Mouse (Mus musculus): ENCODE measurements around the gene Gpr152. TPM values are rescaled to one million over a fixed set of nuclear protein-coding genes. Genes with fewer than 3 reads are reported as not detected.
A peak's percentile ranks its signal among the peaks of the same experiment; 100 is the strongest.
"Not testable (repeated sequence)": the region's sequence is repeated elsewhere in the genome, so short reads cannot be mapped to it uniquely, and the experiment has no call there.

The Gpr152 gene
- total RNA-seq, 2 experiments from 2014 or later: not detected

DNA sequence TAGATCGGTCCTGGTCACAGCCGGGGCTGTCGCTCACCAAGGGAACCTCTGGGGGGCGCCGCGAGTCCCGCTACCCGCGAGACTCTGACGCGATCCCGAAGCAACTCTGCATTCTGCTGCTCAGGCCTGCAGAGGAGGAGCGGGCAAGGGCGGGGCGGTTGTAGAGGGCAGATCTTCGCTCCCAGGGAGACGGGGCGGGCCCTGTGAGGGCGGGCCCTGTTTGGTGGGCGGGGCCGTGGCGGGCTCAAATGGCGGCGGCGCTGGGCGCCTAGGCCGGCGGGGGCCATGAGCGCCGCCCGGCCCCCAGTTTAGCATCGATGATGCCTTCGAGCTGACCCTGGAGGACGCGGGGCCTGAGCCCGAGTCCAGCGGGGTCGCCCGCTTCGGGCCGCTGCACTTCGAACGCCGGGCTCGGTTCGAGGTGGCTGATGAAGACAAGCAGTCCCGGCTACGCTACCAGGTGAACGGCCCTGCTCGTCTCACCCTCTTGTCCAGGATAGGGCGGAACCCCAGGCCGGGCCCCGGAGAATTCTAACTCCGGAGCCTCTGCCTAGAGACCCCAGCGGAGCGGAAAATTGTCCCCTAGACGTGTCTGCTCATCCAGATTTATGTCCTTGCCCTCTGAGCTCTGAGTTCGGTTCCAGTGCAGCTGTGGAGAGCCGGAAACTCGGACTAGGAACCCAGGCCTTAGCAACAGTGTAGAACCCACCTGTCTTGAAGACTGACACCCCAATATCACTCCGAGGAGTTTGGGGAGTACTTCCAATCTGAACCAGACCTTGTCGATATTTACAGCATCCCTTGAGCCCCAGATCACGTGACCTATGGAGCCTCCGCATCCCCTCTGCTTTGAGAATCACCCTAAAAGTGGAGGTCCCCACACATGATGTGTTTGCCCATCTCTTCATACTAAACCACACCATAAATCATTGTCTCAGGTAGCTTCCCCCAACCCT is 13.6 kb upstream of the Gpr152 start, which contains the start of gene Aip:
Gene Aip (minus strand): TSS at position 118 of the 956 bp plus-strand sequence.
- intact Hi-C loops (cut with DNase I): loop anchor here (2.0 to 5.0 kb wide), 2 partner anchors 71 to 103 kb away; no protein-coding TSS in a partner anchor

GRCm38 (mm10) chr19:4126759-4127495 is 12.7 kb upstream of the Gpr152 start:
- DNase-seq: no peak
- intact Hi-C loops (cut with DNase I): loop anchor here (2.0 to 5.0 kb wide), 2 partner anchors 70 to 102 kb away; no protein-coding TSS in a partner anchor

More for the DNA sequence above, 13.6 kb upstream of the Gpr152 start, which contains the start of gene Aip:
- DNase-seq: peak; percentile 98

GRCm38 (mm10) chr19:4129462-4129861 is 10.1 kb upstream of the Gpr152 start:
- DNase-seq: no peak
- intact Hi-C loops (cut with DNase I): loop anchor here (5.0 kb wide), 1 partner anchor 68 kb away; no protein-coding TSS in a partner anchor

DNA sequence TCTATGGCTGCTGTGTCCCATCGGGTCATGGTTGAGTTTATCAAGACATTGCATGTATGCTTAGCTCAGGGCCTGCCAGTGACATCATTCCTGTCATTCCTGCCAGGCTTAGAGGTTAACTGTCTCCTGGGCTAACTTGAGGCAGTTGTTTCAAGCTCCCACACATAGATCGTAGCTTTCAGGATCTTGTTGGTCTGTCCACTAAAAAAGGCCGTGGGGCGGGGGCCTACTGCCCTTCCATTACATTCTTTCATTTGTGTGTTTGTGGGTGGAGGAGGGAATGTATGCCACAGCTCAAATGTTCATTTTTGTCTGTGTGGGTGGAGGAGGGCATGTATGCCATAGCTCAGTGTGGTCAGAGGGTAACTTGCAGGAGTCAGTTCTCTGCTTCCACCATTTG is 9.5 kb upstream of the Gpr152 start:
- DNase-seq: no peak
- intact Hi-C loops (cut with DNase I): no loop called here

DNA sequence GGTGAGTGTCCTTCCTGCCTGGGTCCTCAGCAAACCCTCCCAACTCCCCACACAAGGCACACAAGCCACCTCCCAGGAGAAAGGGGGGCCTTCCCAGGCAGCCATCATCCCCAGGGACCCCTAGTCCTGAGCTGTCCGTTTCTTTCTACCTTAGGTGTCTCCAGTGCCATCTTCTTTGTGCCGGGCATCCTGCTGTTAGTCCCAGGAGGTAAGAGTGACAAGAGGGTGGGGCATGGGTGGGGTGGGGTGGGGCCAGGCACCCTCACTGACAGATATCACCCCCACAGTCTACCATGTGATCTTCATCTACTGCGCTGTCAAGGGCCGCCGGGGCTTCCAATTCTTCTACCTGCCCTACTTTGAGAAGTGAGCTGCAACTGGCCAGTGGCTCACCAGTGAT is 8.5 kb upstream of the Gpr152 start:
- DNase-seq: no peak
- intact Hi-C loops (cut with DNase I): no loop called here

DNA sequence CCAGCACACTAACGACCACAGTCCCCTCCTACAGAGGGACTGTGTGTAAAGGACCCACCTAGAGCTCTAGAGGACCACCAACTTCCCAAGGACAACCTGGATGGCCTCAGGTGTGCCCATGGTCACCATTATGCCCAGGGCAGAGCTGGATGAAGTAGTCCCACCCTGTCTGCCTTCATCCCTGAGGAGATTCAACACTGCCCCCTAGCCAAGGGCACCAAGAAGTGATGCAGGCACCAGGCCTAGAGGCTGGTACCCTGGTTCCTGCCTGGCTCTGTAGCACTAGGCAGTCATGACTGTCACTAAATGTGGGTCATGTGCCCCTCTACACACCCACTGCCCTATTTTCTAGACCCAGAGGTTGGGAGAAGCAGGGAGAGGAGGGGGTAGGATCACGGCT is 7.8 kb upstream of the Gpr152 start:
- DNase-seq: no peak
- intact Hi-C loops (cut with DNase I): no loop called here

DNA sequence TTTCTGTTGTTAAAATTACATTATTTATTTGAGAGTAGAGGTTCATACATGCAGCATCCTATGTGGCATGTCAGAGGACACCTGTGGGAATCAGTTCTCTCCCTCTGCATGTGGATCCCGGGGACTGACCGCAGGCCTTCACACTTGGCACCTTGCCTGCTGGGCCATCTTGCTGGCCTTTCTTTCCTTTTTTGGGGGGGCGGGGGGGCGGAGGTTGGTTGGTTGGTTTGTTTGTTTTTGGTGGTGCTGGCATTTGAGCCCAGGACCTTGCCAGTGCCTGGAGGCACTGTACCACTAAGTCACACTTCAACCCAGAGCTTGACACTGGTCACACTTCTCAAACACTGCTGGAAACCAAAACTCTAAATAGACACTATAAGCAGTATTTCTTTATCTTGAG is 5.2 kb upstream of the Gpr152 start:
- no peak for DNase-seq
- intact Hi-C loops (cut with DNase I): no loop called here

DNA sequence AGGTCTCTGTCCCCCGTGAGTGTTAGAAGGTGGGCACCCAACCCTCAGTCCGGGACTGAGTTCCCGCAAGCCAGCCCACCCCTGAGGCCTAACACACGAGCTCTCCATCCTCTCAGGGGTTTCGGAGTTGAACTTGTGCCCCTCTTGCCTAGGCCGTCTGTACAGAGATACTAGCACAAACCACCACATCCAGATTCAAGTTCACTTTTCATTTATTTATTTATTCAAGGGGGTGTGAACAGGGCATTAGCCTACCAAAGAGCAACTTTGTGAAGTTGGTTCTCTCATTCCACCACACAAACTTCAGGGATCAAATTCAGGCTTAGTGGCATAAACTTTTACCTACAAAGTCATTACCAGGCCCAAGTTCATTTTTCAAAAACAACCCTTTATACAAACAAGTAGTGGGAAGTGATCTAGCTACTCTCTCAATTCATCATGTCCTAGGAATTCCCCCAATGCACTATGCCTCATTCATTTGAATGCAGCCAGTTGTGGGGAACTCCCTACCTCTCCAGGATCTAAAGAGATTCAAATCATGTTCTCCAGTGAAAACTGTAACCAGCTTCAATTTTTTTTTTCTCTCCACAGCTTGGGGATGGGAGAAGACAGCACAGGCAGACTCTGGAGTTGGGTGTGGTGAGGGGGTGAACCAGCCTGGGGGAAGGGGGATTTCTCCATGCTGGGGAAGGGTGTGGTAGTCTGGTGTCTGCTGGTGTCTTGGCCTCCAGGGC is 4.2 kb upstream of the Gpr152 start:
- intact Hi-C loops (cut with DNase I); DNase-seq: not testable (repeated sequence)

DNA sequence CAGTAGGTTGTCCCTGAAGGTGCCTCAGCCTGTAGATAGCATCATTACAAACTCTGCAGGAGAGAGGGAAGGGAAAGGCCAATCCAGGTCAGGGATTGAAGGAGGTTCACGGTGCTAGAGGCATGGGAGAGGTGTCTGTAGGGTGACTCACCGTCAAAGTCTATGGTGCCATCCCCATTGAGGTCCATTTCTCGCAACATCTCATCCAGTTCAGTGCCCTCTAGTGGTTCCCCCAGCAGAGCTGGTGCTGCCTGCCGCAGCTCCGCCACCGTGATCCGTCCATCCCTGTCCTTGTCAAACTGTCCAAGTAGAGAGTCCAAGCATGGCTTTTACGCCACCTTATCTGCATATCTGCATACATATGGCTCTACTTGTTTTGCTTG is 3.6 kb upstream of the Gpr152 start:
- DNase-seq; intact Hi-C loops (cut with DNase I): not testable (repeated sequence)

DNA sequence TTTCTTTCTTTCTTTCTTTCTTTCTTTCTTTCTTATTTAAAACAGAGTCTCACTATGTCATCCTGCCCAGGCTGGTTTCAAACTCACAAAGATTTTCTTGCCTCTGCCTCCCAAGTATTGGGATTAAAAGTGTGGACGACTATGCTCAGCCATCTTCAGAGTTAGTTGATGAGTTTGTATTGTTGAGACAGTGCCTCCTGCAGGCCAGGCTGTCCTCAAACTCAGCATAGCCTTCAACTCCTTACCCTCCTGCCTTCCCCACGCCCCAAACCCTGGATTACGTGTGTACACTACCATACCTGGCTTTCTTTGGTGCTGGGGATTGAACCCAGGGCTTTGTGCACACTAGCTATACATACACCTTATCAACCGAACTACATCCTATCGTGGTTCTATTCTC is 3.1 kb upstream of the Gpr152 start:
- DNase-seq: no peak
- intact Hi-C loops (cut with DNase I): no loop called here

DNA sequence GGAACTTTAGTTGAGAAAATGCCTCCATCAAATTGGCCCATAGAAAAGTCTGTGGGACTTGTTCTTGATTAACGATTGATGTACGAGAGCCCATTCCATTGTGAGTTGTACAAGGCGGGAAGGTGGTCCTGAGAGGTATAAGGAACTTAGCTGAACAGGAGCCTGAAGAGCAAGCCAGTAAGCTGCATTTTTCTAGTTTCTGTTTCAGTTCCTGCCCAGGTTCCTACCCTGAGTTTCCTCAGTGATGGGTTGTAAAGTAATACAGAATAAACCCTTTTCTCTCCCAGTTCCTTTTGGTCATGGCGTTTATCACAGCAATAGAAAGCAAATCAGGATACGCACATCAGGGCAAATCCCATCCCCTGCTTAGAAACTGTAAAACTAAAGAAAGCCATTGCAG is 1.7 kb upstream of the Gpr152 start:
- intact Hi-C loops (cut with DNase I): no loop called here
- DNase-seq: no peak

GRCm38 (mm10) chr19:4140147-4140546 is 560 bp downstream of the Gpr152 start:
- no peak for DNase-seq
- intact Hi-C loops (cut with DNase I): no loop called here

- no peak for DNase-seq
- intact Hi-C loops (cut with DNase I): no loop called here
Measured at GRCm38 (mm10) chr19:4142416-4143173, 3.0 kb downstream of the Gpr152 start.

- no peak for DNase-seq
- intact Hi-C loops (cut with DNase I): no loop called here
Measured at GRCm38 (mm10) chr19:4143759-4144268, 4.2 kb downstream of the Gpr152 start, which contains the start of gene Cabp4. Gene Cabp4, minus strand, starts transcription at chr19:4144033.

GRCm38 (mm10) chr19:4144550-4145498 is 5.2 kb downstream of the Gpr152 start:
- intact Hi-C loops (cut with DNase I): no loop called here
- DNase-seq: peak in 1 of 2 experiments; percentile 51

DNA sequence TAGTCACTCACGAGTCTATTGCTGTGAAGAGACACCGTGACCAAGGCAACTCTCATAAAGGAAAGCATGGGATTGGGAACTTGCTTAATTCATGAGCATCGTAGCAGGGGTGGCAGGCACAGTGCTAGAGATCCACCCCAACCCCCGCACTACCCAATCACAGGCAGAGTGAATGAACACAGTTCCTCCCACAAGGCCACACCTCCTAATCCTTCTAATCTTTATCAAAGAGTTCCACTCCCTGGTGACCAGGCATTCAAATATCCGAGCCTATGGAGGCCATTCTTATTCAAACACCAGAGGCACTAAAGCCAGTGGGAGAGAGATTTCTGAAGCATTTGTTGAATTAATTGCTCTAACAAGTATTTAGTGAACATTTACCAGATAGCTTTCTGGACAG is 6.3 kb downstream of the Gpr152 start:
- no peak for DNase-seq
- intact Hi-C loops (cut with DNase I): no loop called here

DNA sequence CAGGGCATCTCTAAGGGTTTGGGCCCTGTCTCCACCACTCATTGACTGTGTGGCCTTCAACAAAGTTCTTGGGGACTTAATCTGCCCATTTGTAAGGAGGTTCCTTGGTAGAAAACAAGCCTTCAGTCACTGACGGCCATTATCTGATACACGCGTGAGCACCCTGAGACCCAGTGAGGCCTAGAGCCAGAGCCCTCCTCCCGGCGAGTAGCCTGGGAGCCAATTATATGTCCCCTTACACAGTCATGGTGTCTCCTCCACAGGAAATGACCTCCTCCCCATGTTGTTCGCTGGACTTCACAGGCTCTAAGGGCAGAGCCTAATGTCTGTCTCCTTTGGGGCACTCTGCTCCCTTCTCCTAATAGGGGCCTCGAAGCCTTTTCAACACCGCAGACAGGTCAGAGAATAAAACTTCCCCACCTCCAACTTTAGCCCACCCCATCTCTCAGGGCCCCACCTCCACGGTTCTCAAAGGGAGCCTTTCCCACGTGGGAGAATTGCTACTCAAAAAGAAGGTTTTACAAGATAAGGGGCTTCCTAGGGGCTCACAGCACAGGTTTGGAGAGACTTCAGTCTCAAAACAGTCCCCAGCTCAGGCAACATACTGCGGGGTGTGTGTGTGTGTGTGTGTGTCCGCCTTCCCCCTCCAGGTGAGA is 6.9 kb downstream of the Gpr152 start:
- no peak for DNase-seq
- intact Hi-C loops (cut with DNase I): no loop called here

GRCm38 (mm10) chr19:4147022-4147405 is 7.4 kb downstream of the Gpr152 start:
- intact Hi-C loops (cut with DNase I): no loop called here
- DNase-seq: no peak

All from heart, postnatal 14 days (tissue).